Mouse (Mus musculus) liver, embryonic 14.5 days (tissue): ENCODE results near the gene Alox5ap. TPM values are rescaled to one million over a fixed set of nuclear protein-coding genes. Genes with fewer than 3 reads are reported as not detected.

Experiments
- ATAC-seq: fragments of 200-750 bp; cut with Nextera tagmentation; 2 replicates; pipeline ENCODE4 v1.8.0; 2017; ENCODE audit warnings: moderate number of reproducible peaks, mild to moderate bottlenecking, moderate library complexity; ENCODE audit not compliant: insufficient read depth
- DNase-seq, 3 experiments: peaks; one replicate each; pipeline ENCODE4 v3.0.0-alpha.2; 2012 to 2013; ENCODE audit warnings: low read depth in 3 of 3, low spot score in 3 of 3
- H3K27ac ChIP-seq: fragments of 300-500 bp; sonication (generic); 2 replicates; pipeline ENCODE4 v1.5.1; 2014; ENCODE audit warnings: moderate library complexity, mild to moderate bottlenecking, control low read depth, inconsistent platforms
- H3K27me3 ChIP-seq: fragments of 300-500 bp; sonication (generic); 2 replicates; pipeline ENCODE4 v1.6.1; 2014; ENCODE audit warnings: mild to moderate bottlenecking, low read length, moderate library complexity; ENCODE audit not compliant: control insufficient read depth, insufficient read depth
- H3K36me3 ChIP-seq: fragments of 300-500 bp; sonication (generic); replicated peaks from 2 replicates; pipeline ENCODE4 v1.6.1; 2014; ENCODE audit warnings: low read depth; ENCODE audit not compliant: control insufficient read depth, insufficient read depth
- H3K4me1 ChIP-seq, 2 experiments: fragments of 200-500 bp in 1 of 2; fragments of 300-500 bp in 1 of 2; sonication (generic) in 1 of 2; replicated peaks; 2 replicates each; pipeline ENCODE4 v1.6.1; 2012 to 2014; ENCODE audit warnings: antibody characterized with exemption in 1 of 2, inconsistent platforms in 1 of 2, low read length in 1 of 2; ENCODE audit not compliant: control insufficient read depth in 2 of 2, insufficient read depth in 2 of 2
- H3K4me2 ChIP-seq: fragments of 300-500 bp; sonication (generic); 2 replicates; pipeline ENCODE4 v1.6.1; 2014; ENCODE audit warnings: low read depth, mild to moderate bottlenecking, control low read depth, moderate library complexity
- H3K4me3 ChIP-seq, 2 experiments: fragments of 200-500 bp in 1 of 2; fragments of 300-500 bp in 1 of 2; sonication (generic) in 1 of 2; 2 replicates each; pipeline ENCODE4 v1.5.1; 2012 to 2014; ENCODE audit warnings: low read depth in 2 of 2, low read length in 2 of 2, mild to moderate bottlenecking in 2 of 2, control low read depth in 1 of 2, inconsistent platforms in 1 of 2, moderate library complexity in 1 of 2; ENCODE audit not compliant: insufficient read depth in 1 of 2
- H3K9ac ChIP-seq: fragments of 300-500 bp; sonication (generic); replicated peaks from 2 replicates; pipeline ENCODE4 v1.6.1; 2014; ENCODE audit warnings: mild to moderate bottlenecking, control low read depth, moderate library complexity
- H3K9me3 ChIP-seq: fragments of 300-500 bp; sonication (generic); 2 replicates; pipeline ENCODE4 v1.6.1; 2016; ENCODE audit warnings: low read length, mixed read lengths; ENCODE audit not compliant: control insufficient read depth
- CTCF ChIP-seq: IDR thresholded peaks from 2 replicates; pipeline ENCODE4 v1.5.1; 2016; ENCODE audit warnings: antibody characterized with exemption, low read depth, control low read depth
- EP300 ChIP-seq: IDR thresholded peaks from 2 replicates; pipeline ENCODE4 v1.6.1; 2016; ENCODE audit warnings: antibody characterized with exemption, low read depth
- WGBS: fragments of 180-500 bp; shearing (Covaris S2); extraction: QIAGEN DNeasy Blood & Tissue Kit; methylation state at CpG from one replicate; pipeline ENCODE4 v1.1.7; 2014; ENCODE audit not compliant: insufficient replicate concordance; 5-methylcytosine and 5-hydroxymethylcytosine counted together
- polyA plus RNA-seq, 2 experiments: library from polyadenylated mRNA; depleted of rRNA in 1 of 2; stranded (reverse) in 1 of 2; unstranded in 1 of 2; fragments of >200 nt; fragmentation: Nextera tagmentation in 1 of 2; extraction: Ambion mirVana in 1 of 2; gene quantifications; 2 replicates each; pipeline versions ENCODE4 v1.2.1 to v1.2.3; 2012 to 2014

Alox5ap gene
- polyA plus RNA-seq, 2 experiments: 26.7 to 29.6 TPM

DNA sequence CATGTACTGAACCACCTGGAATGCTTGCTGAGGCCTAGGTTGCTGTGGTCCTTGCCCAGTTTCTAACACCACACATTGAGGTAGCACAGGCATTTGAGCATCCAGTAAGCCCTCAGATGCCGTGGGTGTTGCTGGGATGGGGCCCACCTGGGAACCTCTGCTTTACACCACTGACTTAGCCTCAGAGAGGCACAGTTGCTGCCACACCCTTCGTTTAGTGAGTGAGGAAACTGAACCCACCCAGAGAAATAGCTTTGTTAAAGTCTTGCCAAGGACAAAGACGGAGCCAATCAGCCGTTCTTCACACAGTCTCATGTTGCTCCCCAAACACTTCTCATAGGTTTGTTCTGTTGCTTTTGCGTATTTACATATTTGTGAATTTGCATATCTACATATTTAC, 13.0 kb downstream of the Alox5ap start:
- H3K4me3 ChIP-seq: no peak overlapping the region
- TF ChIP-seq CTCF (no peak), EP300 (no peak)
- H3K27me3 ChIP-seq: no peaks in the 10 kb centered on the region
- DNase-seq (no peak), ATAC-seq (no peak)
- 60% methylated on average over 5 of the region's 5 CpGs for WGBS
- no peak overlapping the region for H3K27ac ChIP-seq
- H3K36me3 ChIP-seq: no peaks in the 10 kb centered on the region
- H3K4me2 ChIP-seq: no peak overlapping the region
- no peak overlapping the region for H3K9ac ChIP-seq
- H3K4me1 ChIP-seq: peaks cover 0 to 7% of the 10 kb centered on the region in 2 experiments; a peak in 1 of 4 replicates
- H3K9me3 ChIP-seq: peaks cover under 1% of the 10 kb centered on the region; the same call in 1 of the 2 replicates

DNA sequence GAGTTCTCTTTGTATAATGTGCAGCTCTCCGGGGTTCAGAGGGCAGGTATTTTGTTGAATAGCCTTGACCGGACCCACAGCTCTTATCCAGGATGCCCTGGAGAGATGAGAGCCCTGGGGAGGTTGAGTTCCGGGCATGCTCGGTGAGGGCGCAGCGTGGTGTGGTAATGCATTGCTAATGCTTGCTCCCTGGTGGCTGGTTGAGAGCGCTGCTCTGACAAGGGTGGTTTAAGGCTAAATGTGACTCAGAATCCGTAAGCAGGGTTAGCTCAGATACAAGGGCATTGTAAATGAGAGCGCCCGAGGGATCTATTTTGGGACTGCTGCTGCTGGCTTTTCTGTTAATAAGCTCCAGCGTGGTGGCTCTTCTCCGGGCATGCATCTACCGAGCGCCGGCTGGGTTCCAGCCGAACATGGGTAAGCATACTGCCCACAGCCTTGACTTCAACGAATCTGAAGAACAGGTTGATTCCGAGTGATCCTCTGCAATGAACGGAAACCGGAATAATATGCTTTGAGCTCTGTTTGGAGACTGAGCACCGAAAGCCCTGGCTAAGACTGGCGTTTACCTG, 14.8 kb downstream of the Alox5ap start:
- Histone ChIP-seq H3K27ac (no peak overlapping the region), H3K36me3 (no peaks in the 10 kb centered on the region), H3K4me2 (no peak overlapping the region), H3K4me3 (no peak overlapping the region), H3K9me3 (peaks cover 4% of the 10 kb centered on the region), H3K9ac (no peak overlapping the region), H3K4me1 (peaks cover 0 to 6% of the 10 kb centered on the region in 2 experiments; a peak in 1 of 4 replicates), H3K27me3 (no peaks in the 10 kb centered on the region)
- 73% methylated on average over 22 of the region's 22 CpGs for WGBS
- DNase-seq (no peak), ATAC-seq (no peak)
- no peak for TF ChIP-seq EP300
- peak; percentile 22; the same call in 1 of the 2 replicates for TF ChIP-seq CTCF

- H3K9ac ChIP-seq: no peak overlapping the region
- peaks cover 4% of the 10 kb centered on the region for H3K9me3 ChIP-seq
- H3K4me2 ChIP-seq: no peak overlapping the region
- no peak overlapping the region for H3K4me3 ChIP-seq
- ATAC-seq: no peak
- no peaks in the 10 kb centered on the region for H3K27me3 ChIP-seq
- TF ChIP-seq EP300 (no peak), CTCF (peak; percentile 72)
- no peaks in the 10 kb centered on the region for H3K36me3 ChIP-seq
- H3K27ac ChIP-seq: no peak overlapping the region
- WGBS: 55% methylated on average over 2 of the region's 2 CpGs
- no peaks in the 10 kb centered on the region for H3K4me1 ChIP-seq
- no peak for DNase-seq
These were observed 18.4 kb downstream of the Alox5ap start for GRCm38 (mm10) chr5:149283009-149283408.

DNA sequence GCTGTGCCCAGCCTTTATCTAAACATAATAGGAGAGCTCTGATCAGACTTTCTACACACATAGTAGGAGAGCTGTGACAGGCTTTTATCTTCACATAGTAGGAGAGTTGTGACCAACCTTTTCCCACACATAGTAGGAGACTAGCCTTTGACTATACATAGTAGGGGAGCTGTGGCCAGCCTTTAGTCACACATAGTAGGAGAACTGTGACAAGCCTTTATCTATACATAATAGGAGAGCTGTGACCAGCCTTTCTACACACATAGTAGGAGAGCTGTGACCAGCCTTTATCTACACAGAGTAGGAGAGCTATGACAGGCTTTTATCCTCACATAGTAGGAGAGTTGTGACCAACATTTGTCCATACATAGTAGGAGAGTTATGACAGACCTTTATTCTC, 19.3 kb downstream of the Alox5ap start:
- Histone ChIP-seq H3K4me1 (no peaks in the 10 kb centered on the region), H3K27me3 (no peaks in the 10 kb centered on the region), H3K4me2 (no peak overlapping the region), H3K9me3 (peaks cover 4% of the 10 kb centered on the region), H3K9ac (no peak overlapping the region), H3K27ac (no peak overlapping the region), H3K4me3 (no peak overlapping the region), H3K36me3 (no peaks in the 10 kb centered on the region)
- DNase-seq (no peak), ATAC-seq (no peak)
- TF ChIP-seq EP300: no peak
- no peak for TF ChIP-seq CTCF

DNA sequence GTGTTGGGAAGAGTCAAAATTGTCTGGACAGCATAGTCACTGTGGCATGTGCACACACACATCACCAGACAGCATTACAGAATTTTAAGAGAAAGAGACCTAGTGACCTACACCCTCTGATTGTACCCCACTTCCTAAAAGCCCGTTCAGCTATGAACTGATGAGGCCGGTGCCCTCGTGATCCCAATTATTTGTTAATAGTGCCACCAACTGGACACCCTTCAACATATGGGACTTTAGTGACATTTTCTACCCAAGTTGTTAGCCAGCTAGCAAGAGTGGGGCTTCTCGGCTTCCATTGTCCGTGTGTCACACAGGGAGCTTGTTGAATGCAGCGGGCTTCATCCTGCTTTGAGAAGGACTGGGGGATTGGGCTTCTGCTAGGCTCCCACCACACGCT, 21.5 kb downstream of the Alox5ap start:
- Histone ChIP-seq H3K27ac (no peak overlapping the region), H3K36me3 (no peaks in the 10 kb centered on the region), H3K4me3 (no peak overlapping the region), H3K9me3 (peaks cover 4% of the 10 kb centered on the region), H3K9ac (no peak overlapping the region), H3K4me2 (no peak overlapping the region), H3K4me1 (no peaks in the 10 kb centered on the region), H3K27me3 (no peaks in the 10 kb centered on the region)
- WGBS: 57% methylated on average over 7 of the region's 7 CpGs
- DNase-seq: no peak
- TF ChIP-seq CTCF (0 out of 2 replicates have a peak, but pooled peaks have one; percentile 20), EP300 (no peak)
- no peak for ATAC-seq
